Comparison of ENCODE assay signal across 12 mouse cellular contexts in the genomic region with DNA sequence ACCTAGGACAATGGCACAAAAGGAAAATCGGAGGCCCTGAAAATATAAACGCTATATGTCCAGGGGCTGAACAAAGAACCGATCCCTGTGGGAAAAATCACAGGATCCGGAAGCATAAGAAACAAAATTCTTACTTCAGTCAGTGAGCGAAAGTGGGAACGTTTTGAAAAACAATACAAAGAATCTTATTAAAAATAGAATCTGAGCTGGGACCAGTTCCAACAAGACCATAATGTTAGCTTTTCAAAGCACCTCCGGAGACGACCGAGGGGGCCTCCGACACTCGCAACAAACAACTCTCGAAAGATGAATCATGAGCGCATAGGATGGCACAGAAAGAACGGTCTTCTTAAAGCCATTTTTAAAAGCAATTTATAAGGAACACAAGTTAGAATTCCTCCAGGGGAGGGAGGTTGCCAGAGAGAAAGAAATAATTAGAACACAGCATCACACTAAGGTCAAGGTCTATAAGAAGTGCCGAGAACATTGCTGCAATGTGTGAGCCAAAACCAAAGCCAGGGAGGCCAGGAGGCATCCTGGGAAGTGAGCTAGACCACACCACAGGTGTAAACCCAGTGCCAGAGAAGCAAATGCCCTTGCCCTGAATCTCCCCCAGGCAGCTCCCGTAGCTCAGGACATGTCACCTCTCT. TPM values are rescaled to one million over a fixed set of nuclear protein-coding genes. Genes with fewer than 3 reads are reported as not detected.
DNase-seq lines count a peak whose midpoint lies in the region; ATAC-seq and TF ChIP-seq lines count a peak whose summit lies in the region.
"Had no signal": no experiment of that assay in that cellular context is flagged by ENCODE, and none has a peak within 500 bp of the region (broad histone marks: within the 10 kb centered on the region; RNA-seq: fewer than 3 reads in every experiment).

No protein-coding gene starts in this region.

- 70% methylated on average over 16 of the region's 16 CpGs for WGBS in kidney, embryonic 15.5 days

- H3K27ac ChIP-seq in gastrocnemius, adult 2 months, result peak overlapping the region; percentile 49
- peak overlapping the region; percentile 24; the same call in 1 of the 2 replicates for H3K27ac ChIP-seq in kidney, embryonic 15.5 days
- no peak overlapping the region for H3K27ac ChIP-seq in ES-E14 (ENCODE audit: insufficient read depth, low read depth, low read length, poor library complexity, severe bottlenecking)

- ATAC-seq in kidney, embryonic 15.5 days (replicated peaks; ENCODE audit: low FRiP score), result no peak
- ATAC-seq: hindbrain, embryonic 16.5 days had no signal

- no peak for DNase-seq in gastrocnemius, adult 2 months
- DNase-seq in gastrocnemius, postnatal 4 days (ENCODE audit: low spot score in 2 of 2), result no peak
- no peak for DNase-seq in kidney, adult 9 months
- DNase-seq in ES-E14 (ENCODE audit: low read depth, low spot score), result no peak
- peak; percentile 52 to 57 for DNase-seq in cerebellum, postnatal 36 days
- no peak for DNase-seq in thymus, postnatal 25 days
- DNase-seq in left cerebral cortex, postnatal 4 days, result no peak
- DNase-seq: adrenal gland, adult 2 months; liver; thymus, adult 2 months had no signal

- no peak for TF ChIP-seq CTCF in gastrocnemius, adult 2 months (IDR thresholded peaks at IDR 0.05)

- no peak overlapping the region for H3K9ac ChIP-seq in kidney, embryonic 15.5 days
- H3K9ac ChIP-seq in ES-E14 (ENCODE audit: insufficient read depth, low read depth, low read length, poor library complexity, severe bottlenecking), result peak overlapping the region; percentile 40; the same call in 1 of the 2 replicates

- peaks cover 33% of the 10 kb centered on the region for H3K4me1 ChIP-seq in kidney, embryonic 15.5 days
- peaks cover 0 to 13% of the 10 kb centered on the region in 2 experiments; a peak in 2 of 4 replicates for H3K4me1 ChIP-seq in ES-E14 (ENCODE audit: control insufficient read depth in 2 of 2, insufficient read depth in 2 of 2, low read length in 2 of 2, poor library complexity in 1 of 2)

- H3K9me3 ChIP-seq in kidney, embryonic 15.5 days (replicated peaks), result no peaks in the 10 kb centered on the region
- no peaks in the 10 kb centered on the region for H3K9me3 ChIP-seq in ES-E14 (ENCODE audit: control insufficient read depth, insufficient read depth, low read depth, low read length)

- H3K4me2 ChIP-seq in kidney, embryonic 15.5 days, result no peak overlapping the region

- intact Hi-C loops in gastrocnemius, adult 2 months (cut with DNase I), result no loop called here
- intact Hi-C loops in left cerebral cortex, postnatal 4 days (cut with DNase I), result no loop called here

- peak overlapping the region; percentile 44 for H3K4me3 ChIP-seq in gastrocnemius, adult 2 months
- no peak overlapping the region for H3K4me3 ChIP-seq in kidney, embryonic 15.5 days (replicated peaks)
- H3K4me3 ChIP-seq in ES-E14 (ENCODE audit: insufficient read depth in 1 of 2, low read depth in 1 of 2, low read length in 2 of 2, poor library complexity in 1 of 2, severe bottlenecking in 1 of 2), result peak overlapping the region in 1 of 2 experiments; percentile 9; a peak in 1 of 4 replicates

- in situ Hi-C loops in ES-E14 (cut with MboI; ENCODE audit: low sequenced_read_pairs in 2 of 2, unreplicated experiment in 2 of 2), result no loop called here

- H3K27me3 ChIP-seq in kidney, embryonic 15.5 days, result no peaks in the 10 kb centered on the region

- peaks cover 8% of the 10 kb centered on the region; the same call in 1 of the 2 replicates for H3K36me3 ChIP-seq in kidney, embryonic 15.5 days
- no peaks in the 10 kb centered on the region for H3K36me3 ChIP-seq in ES-E14 (ENCODE audit: control insufficient read depth, insufficient read depth, low read length, poor library complexity, severe bottlenecking)

TF ChIP-seq in ES-E14, 5 proteins besides CTCF, POLR2A, EP300 and RAD21:
- no peak for TF ChIP-seq ZC3H11A (IDR thresholded peaks at IDR 0.05; ENCODE audit: borderline replicate concordance, low read depth, low read length)
- no peak for TF ChIP-seq MAFK (IDR thresholded peaks at IDR 0.05; ENCODE audit: insufficient read depth, low read depth, low read length)
- no peak for TF ChIP-seq HCFC1 (IDR thresholded peaks at IDR 0.05; ENCODE audit: borderline replicate concordance, insufficient read depth, low read length)
- no peak for TF ChIP-seq CHD2 (IDR thresholded peaks at IDR 0.05; ENCODE audit: low read depth, low read length)
- no peak for TF ChIP-seq ZNF384 (IDR thresholded peaks at IDR 0.05; ENCODE audit: low read depth, low read length)

RNA-seq across cellular contexts. Expression of a gene that starts 19.3 kb away (rescaled TPM):
- total RNA-seq in gastrocnemius, adult 2 months (2021), result 10 to 100 TPM; 12.2 to 19.1 TPM
- total RNA-seq in gastrocnemius, postnatal 4 days (2021), result 10 to 100 TPM; 39.0 to 41.3 TPM
- 28.4 and 29.4 TPM in 2 replicates for polyA plus RNA-seq in kidney, embryonic 15.5 days (2015; fragmentation: Nextera tagmentation; extraction: Ambion mirVana)
- 10.5 and 13.8 TPM in 2 replicates for total RNA-seq in ES-E14 (2012; rRNA removed)
- total RNA-seq in left cerebral cortex, postnatal 4 days (2021), result 100 to 1,000 TPM; 111 to 115 TPM

Comparison
In these comparisons a context has a peak if more than half of its experiments do, and no peak if none do; other contexts are left out.
1. DNase-seq: peak in cerebellum, postnatal 36 days (2 of 2); none in gastrocnemius, adult 2 months (single experiment), gastrocnemius, postnatal 4 days (0 of 2), kidney, adult 9 months (single experiment), ES-E14 (single experiment), thymus, postnatal 25 days (single experiment) and left cerebral cortex, postnatal 4 days (single experiment).